Mouse (Mus musculus) liver, embryonic 11.5 days (tissue): ENCODE results near the gene Rhbdl3. TPM values are rescaled to one million over a fixed set of nuclear protein-coding genes. Genes with fewer than 3 reads are reported as not detected.

Experiments used
- ATAC-seq: fragments of 200-750 bp; cut with Nextera tagmentation; replicated peaks from 2 replicates; pipeline ENCODE4 v1.8.0; 2017; ENCODE audit warnings: moderate number of reproducible peaks, mild to moderate bottlenecking, moderate TSS enrichment, moderate library complexity; ENCODE audit not compliant: low FRiP score
- DNase-seq: peaks from one replicate; pipeline ENCODE4 v3.0.0-alpha.2; 2017; ENCODE audit warnings: low spot score
- H3K27ac ChIP-seq: fragments of 300-500 bp; sonication (generic); 2 replicates; pipeline ENCODE4 v1.5.1; 2014; ENCODE audit warnings: mild to moderate bottlenecking, low read depth, low read length, control low read depth
- H3K27me3 ChIP-seq: fragments of 300-500 bp; sonication (generic); replicated peaks from 2 replicates; pipeline ENCODE4 v1.6.1; 2014; ENCODE audit warnings: low read length, mixed read lengths; ENCODE audit not compliant: control insufficient read depth, insufficient read depth
- H3K36me3 ChIP-seq: fragments of 300-500 bp; sonication (generic); 2 replicates; pipeline ENCODE4 v1.6.1; 2014; ENCODE audit warnings: mild to moderate bottlenecking, low read length, moderate library complexity, mixed read lengths; ENCODE audit not compliant: control insufficient read depth, insufficient read depth
- H3K4me1 ChIP-seq: fragments of 300-500 bp; sonication (generic); replicated peaks from 2 replicates; pipeline ENCODE4 v1.6.1; 2014; ENCODE audit warnings: low read length, mixed read lengths; ENCODE audit not compliant: control insufficient read depth, insufficient read depth
- H3K4me2 ChIP-seq: fragments of 300-500 bp; sonication (generic); 2 replicates; pipeline ENCODE4 v1.6.1; 2014; ENCODE audit warnings: mild to moderate bottlenecking, control low read depth, moderate library complexity
- H3K4me3 ChIP-seq: fragments of 300-500 bp; sonication (generic); 2 replicates; pipeline ENCODE4 v1.5.1; 2014; ENCODE audit warnings: low read depth, low read length, control low read depth
- H3K9ac ChIP-seq: fragments of 300-500 bp; sonication (generic); 2 replicates; pipeline ENCODE4 v1.6.1; 2014; ENCODE audit warnings: low read depth, low read length, control low read depth
- H3K9me3 ChIP-seq: fragments of 300-500 bp; sonication (generic); 2 replicates; pipeline ENCODE4 v1.6.1; 2016; ENCODE audit warnings: low read length, inconsistent platforms, mixed read lengths; ENCODE audit not compliant: control insufficient read depth
- WGBS: fragments of 180-500 bp; shearing (Covaris S2); extraction: QIAGEN DNeasy Blood & Tissue Kit; methylation state at CpG from one replicate; pipeline ENCODE4 v1.1.7; 2014; 5-methylcytosine and 5-hydroxymethylcytosine counted together
- polyA plus RNA-seq: library from polyadenylated mRNA; unstranded; fragments of >200 nt; fragmentation: Nextera tagmentation; extraction: Ambion mirVana; gene quantifications from 2 replicates; pipeline ENCODE4 v1.2.1, GENCODE M21; 2014

Gene Rhbdl3
- polyA plus RNA-seq, 1 experiment from 2014 or later, result 0.60 TPM

DNA sequence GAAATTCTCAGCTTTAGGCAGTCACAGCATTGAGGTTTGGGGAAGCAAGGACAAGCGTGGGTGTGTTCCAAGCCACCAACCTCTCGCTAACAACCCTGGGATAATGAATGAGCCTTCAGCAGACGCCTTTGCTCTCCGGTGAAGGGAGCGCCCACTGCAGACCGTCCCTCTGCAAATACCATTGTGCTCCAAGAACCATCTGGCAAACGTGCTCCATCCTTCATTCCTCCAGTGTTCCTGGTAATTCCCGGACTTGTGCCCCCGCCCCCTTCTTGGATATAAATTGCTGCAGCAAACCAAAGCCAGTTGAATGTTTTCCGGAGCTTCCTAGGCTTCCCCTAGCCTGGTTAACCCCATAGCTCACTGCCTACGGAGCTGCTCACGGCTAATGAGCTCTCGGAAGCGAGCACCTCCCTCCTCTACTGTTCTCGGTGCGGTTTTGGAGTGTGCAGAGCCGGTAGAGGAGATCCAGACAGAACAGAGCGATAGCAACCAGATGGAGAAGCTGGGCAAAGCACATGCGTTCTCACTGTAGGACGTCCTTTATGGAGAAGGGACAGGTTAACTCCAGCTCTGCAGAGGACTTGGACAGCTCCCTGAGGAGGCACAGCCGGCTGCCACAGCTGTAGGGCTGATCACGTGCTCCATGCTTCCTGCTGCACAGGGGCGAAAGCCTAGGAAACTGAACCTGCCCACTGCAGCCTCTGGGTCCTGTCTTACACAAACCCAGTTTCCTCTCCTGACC lies 10.8 kb upstream of the Rhbdl3 start:
- Histone ChIP-seq H3K27me3 (peaks cover 4% of the 10 kb centered on the region), H3K27ac (no peak overlapping the region), H3K4me1 (peaks cover 4% of the 10 kb centered on the region; the same call in 1 of the 2 replicates), H3K9me3 (no peaks in the 10 kb centered on the region), H3K4me3 (peak overlapping the region; percentile 7; the same call in 1 of the 2 replicates), H3K4me2 (peak overlapping the region; percentile 54), H3K9ac (no peak overlapping the region), H3K36me3 (no peaks in the 10 kb centered on the region)
- peak; percentile 50 for DNase-seq
- peak; percentile 49; the same call in 1 of the 2 replicates for ATAC-seq
- WGBS, result 3% methylated on average over 23 of the region's 23 CpGs

DNA sequence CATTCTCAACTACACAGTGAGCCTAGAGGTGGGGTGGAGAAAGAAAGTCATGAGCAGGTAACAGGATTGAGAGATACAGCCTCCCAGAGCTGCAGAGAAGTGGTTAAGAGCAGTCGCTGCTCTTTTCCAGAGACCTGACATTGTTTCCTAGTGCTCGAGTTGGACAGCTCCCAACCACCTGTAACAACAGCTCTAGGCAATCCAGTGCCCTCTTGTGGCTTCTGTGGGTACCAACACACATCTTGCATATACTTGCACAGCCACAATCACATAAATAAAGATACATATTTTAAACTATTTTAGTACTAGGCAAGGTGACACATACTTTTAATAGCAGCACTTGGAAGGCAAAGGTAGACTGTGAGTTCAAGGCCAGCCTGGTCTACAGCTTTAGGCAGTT lies 9.7 kb upstream of the Rhbdl3 start:
- Histone ChIP-seq H3K4me1 (peaks cover 4% of the 10 kb centered on the region; the same call in 1 of the 2 replicates), H3K9ac (no peak overlapping the region), H3K4me2 (no peak overlapping the region), H3K4me3 (no peak overlapping the region), H3K9me3 (no peaks in the 10 kb centered on the region), H3K27me3 (peaks cover 14% of the 10 kb centered on the region), H3K27ac (no peak overlapping the region), H3K36me3 (no peaks in the 10 kb centered on the region)
- WGBS, result 63% methylated on average over 2 of the region's 2 CpGs
- ATAC-seq (no peak), DNase-seq (no peak)

DNA sequence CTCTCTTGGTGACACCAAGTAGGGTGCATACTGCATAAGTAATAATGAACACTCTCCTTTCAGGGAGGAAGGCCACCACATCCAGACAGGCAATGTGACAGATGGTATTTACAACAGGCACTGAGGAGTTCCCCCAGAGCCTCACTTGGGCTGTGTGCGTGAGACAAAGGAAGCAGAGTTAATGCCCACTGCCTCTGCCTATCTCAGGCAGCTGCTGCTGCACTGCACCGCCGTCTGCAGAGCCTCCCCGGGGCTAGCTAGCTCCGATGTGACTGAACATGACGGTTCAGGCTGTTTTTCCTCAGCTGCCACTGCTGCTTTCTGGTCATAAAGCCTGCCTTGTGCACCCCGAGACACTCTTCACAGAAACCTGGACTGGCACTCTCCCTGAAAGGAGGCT lies 8.2 kb upstream of the Rhbdl3 start:
- H3K9me3 ChIP-seq, result no peaks in the 10 kb centered on the region
- no peak overlapping the region for H3K4me3 ChIP-seq
- no peak overlapping the region for H3K27ac ChIP-seq
- WGBS, result 72% methylated on average over 7 of the region's 7 CpGs
- peaks cover 26% of the 10 kb centered on the region for H3K27me3 ChIP-seq
- no peak overlapping the region for H3K9ac ChIP-seq
- H3K4me2 ChIP-seq, result no peak overlapping the region
- ATAC-seq (no peak), DNase-seq (no peak)
- H3K36me3 ChIP-seq, result no peaks in the 10 kb centered on the region
- peaks cover 4% of the 10 kb centered on the region; the same call in 1 of the 2 replicates for H3K4me1 ChIP-seq

DNA sequence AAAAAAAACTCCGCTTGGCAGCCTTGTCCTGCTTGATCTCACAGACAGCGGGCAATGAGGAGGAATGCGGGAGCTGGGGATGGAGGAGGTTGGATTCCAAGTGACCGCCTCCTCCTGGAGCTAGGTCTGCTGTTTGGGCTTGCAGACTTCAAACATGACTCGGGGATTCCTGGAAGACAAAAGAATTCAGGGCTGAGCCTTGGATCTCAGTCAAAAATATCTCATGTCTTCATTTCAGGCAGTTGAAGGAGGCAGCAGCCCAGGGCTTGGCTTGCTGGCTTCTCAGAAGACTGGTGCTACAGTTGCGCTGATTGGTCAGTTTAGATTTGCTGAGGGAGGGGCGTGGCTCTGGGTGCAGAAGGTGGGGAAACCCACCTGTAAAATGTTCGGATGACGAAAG lies 5.6 kb upstream of the Rhbdl3 start:
- Histone ChIP-seq H3K4me2 (no peak overlapping the region), H3K9me3 (no peaks in the 10 kb centered on the region), H3K27ac (no peak overlapping the region), H3K36me3 (no peaks in the 10 kb centered on the region), H3K4me1 (no peaks in the 10 kb centered on the region), H3K27me3 (peaks cover 44% of the 10 kb centered on the region), H3K4me3 (no peak overlapping the region), H3K9ac (no peak overlapping the region)
- ATAC-seq, result no peak
- 26% methylated on average over 9 of the region's 9 CpGs for WGBS
- no peak for DNase-seq

DNA sequence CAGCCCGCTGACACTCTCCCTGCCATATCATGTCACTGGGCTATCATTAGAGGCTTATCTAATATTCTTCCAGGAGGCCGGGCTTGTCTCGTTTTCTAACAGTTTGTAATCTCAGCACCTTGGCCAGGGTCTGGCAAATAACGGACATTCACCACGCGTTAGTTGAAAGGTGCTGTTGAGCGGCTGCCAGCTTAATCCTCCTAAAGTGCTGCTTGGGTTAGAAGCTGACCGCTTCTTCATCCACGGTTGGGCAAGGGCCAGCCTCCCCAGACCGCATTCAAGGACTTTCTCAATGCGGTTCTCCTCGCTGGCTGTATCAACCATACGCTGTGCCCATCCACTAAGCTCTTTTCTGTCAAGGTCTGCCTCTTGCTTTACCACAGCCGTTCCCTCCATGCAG lies 4.9 kb upstream of the Rhbdl3 start:
- no peak overlapping the region for H3K9ac ChIP-seq
- no peaks in the 10 kb centered on the region for H3K9me3 ChIP-seq
- WGBS, result 19% methylated on average over 14 of the region's 14 CpGs
- H3K4me1 ChIP-seq, result no peaks in the 10 kb centered on the region
- H3K36me3 ChIP-seq, result no peaks in the 10 kb centered on the region
- ATAC-seq (no peak), DNase-seq (no peak)
- H3K27ac ChIP-seq, result no peak overlapping the region
- no peak overlapping the region for H3K4me2 ChIP-seq
- H3K27me3 ChIP-seq, result peaks cover 51% of the 10 kb centered on the region
- no peak overlapping the region for H3K4me3 ChIP-seq

DNA sequence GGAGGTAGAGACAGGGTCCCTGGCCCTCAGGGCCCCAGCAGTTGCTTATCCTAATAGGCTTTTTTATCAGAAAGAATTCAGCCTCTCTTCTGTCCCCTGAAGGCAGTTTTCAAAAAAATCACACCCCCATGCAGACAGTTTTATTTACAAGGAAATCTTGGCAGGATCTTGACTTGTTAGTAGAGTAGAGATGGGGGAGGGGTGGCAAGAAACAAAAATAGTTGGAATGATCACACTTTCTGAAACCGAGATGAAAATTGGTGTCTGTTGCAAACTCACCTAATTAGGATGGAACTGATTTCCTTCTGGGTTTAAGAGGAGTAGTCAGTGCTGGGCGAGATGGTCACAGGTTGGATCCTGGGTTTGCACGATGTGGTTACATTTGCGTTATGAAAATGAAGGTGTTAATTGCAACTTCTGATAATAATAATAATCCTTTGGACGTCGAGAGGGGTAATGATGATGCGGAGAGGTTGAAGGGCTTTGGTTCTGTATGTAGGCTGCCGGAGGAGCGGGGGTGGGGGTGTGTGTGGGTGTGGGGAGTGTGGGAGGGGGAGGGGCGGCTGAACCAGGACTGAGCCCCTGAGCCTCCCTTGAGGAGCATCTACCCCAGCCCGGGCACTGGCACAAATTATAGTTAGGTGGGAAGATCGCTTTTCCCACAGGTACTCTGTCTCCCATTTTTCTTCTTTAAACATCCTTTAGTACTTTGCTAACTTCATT lies 1.0 kb upstream of the Rhbdl3 start:
- no peak overlapping the region for H3K4me3 ChIP-seq
- ATAC-seq (no peak), DNase-seq (no peak)
- no peaks in the 10 kb centered on the region for H3K9me3 ChIP-seq
- peaks cover 73% of the 10 kb centered on the region for H3K27me3 ChIP-seq
- 0 out of 2 replicates have a peak, but pooled peaks cover 2% of the 10 kb centered on the region for H3K4me1 ChIP-seq
- no peaks in the 10 kb centered on the region for H3K36me3 ChIP-seq
- H3K9ac ChIP-seq, result no peak overlapping the region
- H3K4me2 ChIP-seq, result no peak overlapping the region
- no peak overlapping the region for H3K27ac ChIP-seq
- 11% methylated on average over 12 of the region's 12 CpGs for WGBS

DNA sequence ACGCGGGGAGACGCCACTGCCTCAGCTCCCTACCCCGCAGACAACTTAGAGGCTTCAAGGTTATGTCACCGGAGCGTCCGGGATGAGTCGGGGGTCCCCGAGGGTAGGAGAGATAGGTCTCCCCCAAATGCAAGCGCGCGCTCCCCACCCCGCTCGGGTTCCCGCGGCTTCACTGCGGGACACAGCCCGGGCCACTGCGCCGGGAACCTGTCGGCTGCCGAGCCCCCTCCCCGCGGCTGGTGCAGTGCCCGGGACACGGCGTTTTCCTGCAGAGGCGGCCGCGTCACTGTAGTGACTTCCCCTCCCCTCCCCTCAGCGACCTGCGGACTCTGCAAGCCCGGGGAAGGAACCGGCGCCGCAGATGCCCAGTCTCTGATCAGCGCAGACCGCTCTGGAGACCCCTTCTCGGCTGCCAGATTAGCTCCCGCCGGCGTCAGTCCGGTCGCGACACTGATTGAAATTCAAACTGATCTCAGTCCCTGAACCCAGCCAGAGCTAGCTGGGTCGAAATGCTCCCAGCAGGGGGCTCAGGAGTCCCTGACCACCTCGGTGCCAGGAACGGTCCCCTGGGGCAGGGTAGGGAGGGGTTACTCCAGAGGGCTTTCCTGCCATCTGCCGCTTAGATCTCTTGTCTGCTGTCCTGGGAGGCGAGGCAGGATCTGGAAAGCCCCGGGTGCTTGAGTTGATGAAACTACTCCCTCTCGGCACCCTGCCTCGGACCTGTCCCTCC lies 769 bp downstream of the Rhbdl3 start:
- 1% methylated on average over 53 of the region's 53 CpGs for WGBS
- H3K27ac ChIP-seq, result no peak overlapping the region
- ATAC-seq, result no peak
- H3K4me1 ChIP-seq, result 0 out of 2 replicates have a peak, but pooled peaks cover 2% of the 10 kb centered on the region
- H3K9ac ChIP-seq, result no peak overlapping the region
- H3K27me3 ChIP-seq, result peaks cover 58% of the 10 kb centered on the region
- no peaks in the 10 kb centered on the region for H3K36me3 ChIP-seq
- peak overlapping the region; percentile 76 for H3K4me2 ChIP-seq
- no peaks in the 10 kb centered on the region for H3K9me3 ChIP-seq
- peak; percentile 58 for DNase-seq
- H3K4me3 ChIP-seq, result peak overlapping the region; percentile 54

DNA sequence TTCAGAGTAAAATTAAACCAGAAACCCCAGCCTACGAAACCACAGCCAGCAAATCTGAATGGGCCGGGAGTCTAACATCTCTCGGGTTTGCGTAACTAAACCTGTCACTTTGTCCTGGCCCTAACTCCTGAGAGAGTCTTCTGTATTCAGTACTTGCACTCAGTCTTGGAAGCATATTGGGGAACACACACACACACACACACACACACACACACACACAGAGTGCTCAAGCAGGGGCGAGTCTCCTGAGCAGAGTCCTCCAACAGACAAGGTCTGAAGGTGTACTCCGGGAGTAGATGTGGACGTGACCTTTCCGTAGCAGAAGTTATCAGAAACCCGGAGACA lies 1.3 kb downstream of the Rhbdl3 start:
- H3K27ac ChIP-seq, result no peak overlapping the region
- ATAC-seq, result no peak
- peak overlapping the region; percentile 76 for H3K4me2 ChIP-seq
- DNase-seq, result no peak
- no peaks in the 10 kb centered on the region for H3K36me3 ChIP-seq
- no peak overlapping the region for H3K9ac ChIP-seq
- 0 out of 2 replicates have a peak, but pooled peaks cover 2% of the 10 kb centered on the region for H3K4me1 ChIP-seq
- peak overlapping the region; percentile 54 for H3K4me3 ChIP-seq
- no peaks in the 10 kb centered on the region for H3K9me3 ChIP-seq
- WGBS, result 4% methylated on average over 9 of the region's 9 CpGs
- H3K27me3 ChIP-seq, result peaks cover 54% of the 10 kb centered on the region
